Mouse (Mus musculus): Measurements from ENCODE around the gene Cby3. TPM values are rescaled to one million over a fixed set of nuclear protein-coding genes. Genes with fewer than 3 reads are reported as not detected.
A peak's percentile ranks its signal among the peaks of the same experiment; 100 is the strongest.
"Not testable (repeated sequence)": the region's sequence is repeated elsewhere in the genome, so short reads cannot be mapped to it uniquely, and the experiment has no call there.

The Cby3 gene
- total RNA-seq, 2 experiments from 2014 or later, result not detected

DNA sequence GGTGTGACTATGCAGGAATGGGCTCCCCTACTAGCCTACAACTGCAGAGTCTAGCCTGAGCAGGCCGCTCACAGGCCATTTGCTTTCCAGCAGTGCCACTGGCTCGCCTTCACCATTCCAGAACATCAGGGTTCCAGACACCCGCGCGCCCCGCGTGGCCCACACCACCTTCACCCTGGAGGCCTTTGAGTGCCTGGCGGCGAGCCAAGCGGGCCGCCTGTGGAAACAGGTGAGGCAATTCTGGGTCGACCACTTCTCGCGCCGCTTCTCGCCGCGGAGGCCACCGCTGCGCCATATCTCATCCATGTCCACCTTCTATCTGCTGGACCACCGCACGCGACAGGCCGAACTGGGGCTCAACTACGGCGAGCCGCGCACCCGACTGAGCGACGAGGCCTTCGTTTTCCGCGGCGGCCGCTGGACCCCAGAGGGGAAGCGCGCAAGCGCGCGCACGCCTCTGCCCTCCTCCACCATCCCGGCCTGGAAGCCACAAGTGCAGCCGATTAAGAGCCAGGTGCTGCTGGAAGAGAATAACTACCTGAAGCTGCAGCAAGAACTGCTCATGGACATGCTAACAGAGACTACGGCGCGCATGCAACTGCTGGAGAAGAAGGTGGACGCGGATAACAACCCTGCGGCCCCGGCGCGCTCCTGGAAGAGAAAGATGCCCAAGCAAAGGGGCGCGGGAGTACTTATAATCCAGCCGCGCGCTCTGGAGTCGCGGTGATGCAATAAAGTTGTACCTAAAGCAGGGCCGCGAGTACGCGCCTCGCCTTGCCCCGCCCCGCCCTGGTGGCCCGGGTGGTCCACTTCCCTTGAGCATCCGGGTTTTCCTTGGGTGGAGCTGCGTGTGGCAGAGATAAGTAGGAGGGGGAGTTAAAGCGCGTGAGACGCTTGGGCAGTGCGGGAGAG, 4.9 kb downstream of the Cby3 start:
- intact Hi-C loops (cut with DNase I), result no loop called here
- DNase-seq, result peak; percentile 31 to 32

- DNase-seq, result not testable (repeated sequence)
- intact Hi-C loops (cut with DNase I), result loop anchor here (5.0 to 10.0 kb wide), 4 partner anchors 34 to 376 kb away; partner anchors contain the start of gene Canx
Observed at GRCm38 (mm10) chr11:50361282-50361681, 7.0 kb downstream of the Cby3 start.

GRCm38 (mm10) chr11:50364548-50364947, 10.3 kb downstream of the Cby3 start:
- peak; percentile 74 to 87 for DNase-seq
- intact Hi-C loops (cut with DNase I), result loop anchor here (2.0 to 10.0 kb wide), 6 partner anchors 37 to 380 kb away; partner anchors contain the start of gene Canx

DNA sequence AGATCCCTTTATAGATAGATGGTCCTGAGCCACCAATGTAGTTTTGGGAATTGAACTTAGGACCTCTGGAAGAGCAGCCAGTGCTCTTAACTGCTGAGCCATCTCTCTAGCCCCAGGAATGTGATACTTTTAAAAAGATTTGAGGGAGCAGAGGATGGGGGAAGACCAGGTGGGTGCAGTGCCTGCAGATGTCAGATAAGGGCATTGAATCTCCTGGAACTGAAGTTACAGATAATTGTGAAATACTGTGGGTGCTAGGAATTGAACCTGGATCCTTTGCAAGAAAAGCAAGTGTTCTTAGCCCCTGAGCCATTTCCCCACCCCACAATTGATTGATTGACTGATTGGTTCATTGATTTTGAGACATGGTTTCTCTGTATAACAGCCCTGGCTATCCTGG, 11.1 kb downstream of the Cby3 start:
- DNase-seq, result no peak
- intact Hi-C loops (cut with DNase I), result loop anchor here (2.0 to 10.0 kb wide), 4 partner anchors 75 to 381 kb away; no protein-coding TSS in a partner anchor

DNA sequence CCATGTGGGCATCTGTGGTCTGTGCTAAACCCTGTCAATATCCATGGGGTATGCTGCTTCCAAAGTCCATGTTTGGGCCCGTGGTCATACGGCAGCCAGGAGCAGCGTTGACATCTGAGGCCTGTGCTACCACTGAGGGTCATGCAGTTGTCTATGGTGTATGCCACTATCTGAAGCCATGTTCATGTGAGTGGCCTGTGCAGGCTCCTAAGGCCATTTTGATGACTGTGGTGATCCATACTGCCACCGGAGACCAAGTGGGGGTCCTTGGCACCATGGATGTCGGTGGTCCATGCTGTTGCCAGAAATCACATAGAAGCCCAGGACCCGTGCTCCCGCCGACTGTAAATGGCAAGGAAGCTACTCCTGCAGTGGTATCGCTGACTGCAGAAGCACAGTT, 13.3 kb downstream of the Cby3 start:
- intact Hi-C loops (cut with DNase I), result loop anchor here (10.0 kb wide), 2 partner anchors 103 to 383 kb away; no protein-coding TSS in a partner anchor
- no peak for DNase-seq

DNA sequence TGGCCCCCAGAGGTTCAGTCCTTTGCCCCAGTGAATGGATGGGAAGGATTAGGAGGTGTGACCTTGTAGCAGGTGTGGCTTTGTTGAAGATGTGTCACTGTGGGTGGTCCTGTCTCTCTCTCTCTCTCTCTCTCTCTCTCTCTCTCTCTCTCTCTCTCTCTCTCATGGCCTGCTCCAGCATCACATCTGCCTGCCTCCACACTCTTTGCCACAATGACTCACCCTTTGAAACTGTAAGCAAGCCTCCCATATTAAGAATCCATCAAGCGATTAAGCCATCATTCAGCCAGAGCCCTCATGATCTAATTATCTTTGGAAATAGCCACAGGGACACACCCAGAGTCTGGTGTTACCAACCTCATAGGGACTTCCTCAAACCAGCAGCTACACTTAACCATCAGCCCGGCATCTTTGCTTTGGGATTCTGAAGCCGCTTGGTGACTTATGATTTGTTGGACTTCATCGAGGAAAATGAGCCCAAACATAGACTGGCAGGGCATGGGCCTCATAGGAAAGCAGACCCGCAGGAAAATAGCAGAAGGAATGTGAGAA, 15.2 kb downstream of the Cby3 start:
- intact Hi-C loops (cut with DNase I), result loop anchor here (10.0 kb wide), 2 partner anchors 105 to 385 kb away; no protein-coding TSS in a partner anchor
- DNase-seq, result no peak

DNA sequence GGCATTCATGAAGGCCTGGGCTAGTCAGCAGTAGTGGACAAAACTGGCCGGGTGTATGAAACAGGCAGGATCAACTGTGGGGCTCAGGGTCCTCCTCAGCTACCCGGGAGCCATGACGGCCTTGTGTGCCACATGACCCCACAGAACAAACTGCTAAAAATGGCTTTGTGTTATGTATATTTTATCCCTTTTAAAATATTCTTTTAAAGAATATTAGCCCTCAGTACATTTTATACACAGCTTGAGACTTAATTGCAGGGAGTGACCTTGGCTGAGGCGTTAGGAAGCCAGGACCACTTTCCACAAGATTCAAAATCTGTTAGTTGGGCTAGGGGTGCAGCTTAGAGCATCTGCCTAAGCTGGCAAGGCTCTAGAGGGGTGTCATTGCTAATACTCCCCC, 16.7 kb downstream of the Cby3 start:
- intact Hi-C loops (cut with DNase I), result no loop called here
- DNase-seq, result no peak

DNA sequence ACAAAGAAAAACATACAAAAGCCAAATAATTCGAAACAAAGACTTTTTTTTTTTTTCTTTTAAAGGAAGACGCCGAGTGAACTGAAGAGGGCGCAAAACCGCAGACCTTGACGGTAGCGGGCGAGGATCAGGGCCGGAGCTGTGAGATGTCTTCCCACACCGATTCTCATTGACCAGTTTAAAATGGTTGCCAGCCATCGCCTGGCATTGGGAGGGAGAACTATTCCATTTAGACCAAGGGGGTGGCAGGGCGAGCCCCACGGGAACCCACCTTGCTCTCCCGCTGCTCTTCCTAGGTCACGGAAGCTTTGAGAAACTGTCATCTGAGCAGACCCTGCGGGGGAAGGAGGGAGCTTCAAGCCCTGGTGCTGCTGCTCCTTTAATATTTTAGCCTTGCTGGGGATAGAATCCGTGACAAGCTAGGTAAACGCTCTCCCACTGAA, 17.2 kb downstream of the Cby3 start:
- intact Hi-C loops (cut with DNase I), result no loop called here

DNA sequence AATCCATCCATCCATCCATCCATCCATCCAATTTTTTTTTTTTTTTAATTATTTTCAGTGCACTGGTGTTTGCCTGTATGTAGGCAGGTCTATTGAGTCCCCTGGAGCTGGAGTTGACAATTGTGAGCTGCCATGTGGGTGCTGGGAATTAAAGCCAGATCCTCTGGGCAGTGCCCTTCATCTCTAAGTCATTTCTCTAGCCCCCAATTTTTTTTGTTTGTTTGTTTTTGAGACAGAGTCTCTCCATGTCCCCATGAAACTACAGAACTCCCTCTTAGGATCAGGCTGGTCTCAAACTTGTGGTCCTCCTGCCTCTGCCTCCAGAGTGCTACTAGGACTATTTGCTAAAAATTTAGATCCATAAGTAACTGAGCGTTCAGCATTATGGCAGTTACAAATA, 17.6 kb downstream of the Cby3 start:
- intact Hi-C loops (cut with DNase I), result no loop called here
- DNase-seq, result no peak

More for the DNA sequence above, 17.2 kb downstream of the Cby3 start:
- DNase-seq, result peak; percentile 59 to 72

- intact Hi-C loops (cut with DNase I), result no loop called here
- no peak for DNase-seq
Observed at GRCm38 (mm10) chr11:50373086-50373485, 18.8 kb downstream of the Cby3 start.

DNA sequence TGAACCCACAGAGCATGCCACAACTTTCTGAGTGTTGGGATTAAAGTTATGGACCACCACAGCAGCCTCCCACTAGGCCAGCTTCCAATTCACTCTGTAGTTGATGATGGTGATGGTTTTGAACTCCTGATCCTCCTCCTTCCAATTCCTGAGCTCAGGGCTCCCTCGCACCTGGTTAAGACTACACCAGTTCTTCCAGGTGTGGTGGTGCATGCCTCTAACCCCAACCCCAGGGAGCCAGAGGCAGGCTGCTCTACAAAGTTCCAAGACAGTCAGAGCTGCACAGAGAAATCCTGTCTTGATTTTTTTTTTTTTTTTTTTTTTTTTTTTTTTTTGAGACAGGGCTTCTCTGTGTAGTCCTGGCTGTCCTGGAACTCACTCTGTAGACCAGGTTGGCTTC, 19.4 kb downstream of the Cby3 start:
- intact Hi-C loops (cut with DNase I), result no loop called here
- DNase-seq, result no peak

GRCm38 (mm10) chr11:50374286-50375015, 20.2 kb downstream of the Cby3 start:
- intact Hi-C loops (cut with DNase I), result no loop called here
- DNase-seq, result no peak

DNA sequence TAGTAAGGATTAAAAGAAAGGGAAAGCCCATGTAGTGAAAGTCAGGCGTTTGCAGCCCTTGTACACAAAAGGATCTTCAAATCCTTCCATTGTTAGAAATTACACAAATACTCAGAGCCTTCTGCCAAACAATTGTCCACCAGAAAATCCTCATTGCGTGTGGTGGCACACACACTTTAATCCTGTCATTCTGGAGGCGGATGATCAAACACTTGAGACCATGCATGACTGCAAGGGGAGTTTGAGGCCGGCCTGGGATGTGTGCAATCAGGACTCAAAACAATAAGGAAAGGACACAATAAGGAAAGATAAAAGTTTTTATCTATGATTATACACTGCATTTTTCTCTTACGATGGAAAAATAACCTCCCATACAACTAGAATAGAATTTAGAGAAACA, 21.2 kb downstream of the Cby3 start:
- no peak for DNase-seq
- intact Hi-C loops (cut with DNase I), result no loop called here

GRCm38 (mm10) chr11:50376156-50376790, 22.0 kb downstream of the Cby3 start:
- intact Hi-C loops (cut with DNase I), result no loop called here
- no peak for DNase-seq

DNA sequence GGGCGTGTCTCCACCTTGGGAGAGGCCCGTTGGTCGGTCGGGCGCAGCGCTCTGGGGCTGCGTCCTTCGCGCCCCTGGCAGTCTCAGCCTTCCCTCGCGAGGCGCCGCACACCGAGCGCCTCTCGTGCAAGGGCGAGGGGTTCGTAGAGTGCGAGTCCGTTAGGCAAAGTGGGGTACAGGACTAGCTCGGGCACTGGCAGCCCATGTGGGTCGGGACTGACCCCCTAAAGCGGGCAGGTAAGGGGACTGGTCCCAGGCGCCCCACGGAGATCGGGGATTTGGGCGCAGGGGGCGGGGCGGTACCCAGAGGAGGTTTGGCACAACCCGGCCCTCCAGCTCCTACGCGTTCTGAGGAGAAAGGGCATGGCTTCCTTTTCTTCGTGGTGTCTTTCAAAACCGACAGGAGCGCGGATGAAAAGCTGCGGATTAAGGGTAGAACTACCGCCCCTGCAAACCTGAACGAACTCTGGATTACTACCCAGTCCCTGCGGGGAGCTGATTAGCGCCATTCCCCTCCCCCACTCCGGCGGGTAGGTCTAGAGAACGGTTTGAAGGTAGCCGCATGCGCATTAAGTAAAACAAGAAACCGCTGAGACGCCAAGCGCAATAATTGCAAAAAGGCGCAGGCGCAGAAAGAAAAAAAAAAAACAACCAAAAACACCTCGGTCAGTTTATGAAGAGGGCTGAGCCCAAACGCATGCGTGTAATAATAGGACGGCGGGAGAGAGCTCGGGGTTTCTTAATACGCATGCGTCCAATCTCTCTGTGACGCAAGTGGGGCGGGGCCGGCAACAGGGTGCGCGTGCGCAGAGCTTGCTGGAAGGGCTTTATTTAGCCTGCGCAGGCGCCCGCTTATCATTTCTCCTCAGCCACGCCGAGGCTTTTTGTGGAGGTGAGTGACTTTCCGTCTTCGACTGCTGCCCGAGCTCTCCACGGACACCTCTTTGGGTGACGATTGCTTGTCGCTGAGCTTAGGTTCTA, 22.9 kb downstream of the Cby3 start, which contains the start of gene Hnrnph1:
Hnrnph1 (plus strand) TSS at position 80 of the 981 bp plus-strand sequence.
- peak; percentile 98 to 99 for DNase-seq
- intact Hi-C loops (cut with DNase I), result no loop called here

GRCm38 (mm10) chr11:50377892-50378684, 23.8 kb downstream of the Cby3 start:
- intact Hi-C loops (cut with DNase I), result no loop called here
- peak; percentile 95 for DNase-seq

DNA sequence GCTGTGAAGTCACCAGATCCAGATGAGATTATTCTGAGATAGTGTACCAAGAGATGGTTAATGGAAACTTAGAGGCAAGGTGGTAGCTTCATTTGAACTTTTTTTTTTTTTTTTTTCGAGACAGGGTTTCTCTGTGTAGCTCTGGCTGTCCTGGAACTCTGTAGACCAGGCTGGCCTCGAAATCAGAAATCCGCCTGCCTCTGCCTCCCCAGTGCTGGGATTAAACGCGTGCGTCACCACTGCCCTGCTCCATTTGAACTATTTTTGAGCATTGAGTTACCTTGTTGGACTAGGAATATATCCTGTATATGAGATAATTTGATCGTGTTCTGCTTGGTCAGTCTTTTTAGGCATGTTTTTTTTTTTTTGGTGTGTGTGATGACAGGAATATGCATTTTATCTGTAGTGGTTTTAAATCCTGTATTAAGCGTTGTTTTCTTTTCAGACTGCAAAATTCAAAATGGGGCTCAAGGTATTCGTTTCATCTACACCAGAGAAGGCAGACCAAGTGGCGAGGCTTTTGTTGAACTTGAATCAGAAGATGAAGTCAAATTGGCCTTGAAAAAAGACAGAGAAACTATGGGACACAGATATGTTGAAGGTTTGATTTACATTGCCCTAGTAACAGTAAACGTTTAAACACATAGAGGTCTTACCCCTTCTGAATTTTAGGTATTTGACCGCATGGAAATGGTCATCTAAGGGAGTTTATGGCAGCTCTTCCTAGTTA, 24.9 kb downstream of the Cby3 start:
- intact Hi-C loops (cut with DNase I), result no loop called here
- no peak for DNase-seq

DNA sequence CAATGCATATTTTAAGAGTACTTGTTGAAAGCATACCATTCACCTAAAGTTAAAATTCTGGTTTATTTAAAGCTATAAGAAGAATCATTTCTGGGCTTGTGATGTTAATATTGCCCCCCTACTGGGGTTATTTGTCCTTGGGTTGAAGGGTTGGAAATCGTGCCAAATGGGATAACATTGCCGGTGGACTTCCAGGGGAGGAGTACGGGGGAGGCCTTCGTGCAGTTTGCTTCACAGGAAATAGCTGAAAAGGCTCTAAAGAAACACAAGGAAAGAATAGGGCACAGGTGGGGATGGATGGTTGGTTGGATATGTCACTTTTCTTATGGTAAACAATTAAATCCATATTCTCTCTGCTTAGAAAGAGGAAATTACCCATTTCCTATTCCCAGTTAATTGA, 27.0 kb downstream of the Cby3 start:
- DNase-seq, result no peak
- intact Hi-C loops (cut with DNase I), result no loop called here
